Mouse (Mus musculus): ENCODE measurements at regions not wholly inside any gene's neighbourhood (a gene's known extent, or its start where the extent isn't known, plus 50 kb on each side); places are given as distances from the start of the nearest gene placed in this dataset.

DNA sequence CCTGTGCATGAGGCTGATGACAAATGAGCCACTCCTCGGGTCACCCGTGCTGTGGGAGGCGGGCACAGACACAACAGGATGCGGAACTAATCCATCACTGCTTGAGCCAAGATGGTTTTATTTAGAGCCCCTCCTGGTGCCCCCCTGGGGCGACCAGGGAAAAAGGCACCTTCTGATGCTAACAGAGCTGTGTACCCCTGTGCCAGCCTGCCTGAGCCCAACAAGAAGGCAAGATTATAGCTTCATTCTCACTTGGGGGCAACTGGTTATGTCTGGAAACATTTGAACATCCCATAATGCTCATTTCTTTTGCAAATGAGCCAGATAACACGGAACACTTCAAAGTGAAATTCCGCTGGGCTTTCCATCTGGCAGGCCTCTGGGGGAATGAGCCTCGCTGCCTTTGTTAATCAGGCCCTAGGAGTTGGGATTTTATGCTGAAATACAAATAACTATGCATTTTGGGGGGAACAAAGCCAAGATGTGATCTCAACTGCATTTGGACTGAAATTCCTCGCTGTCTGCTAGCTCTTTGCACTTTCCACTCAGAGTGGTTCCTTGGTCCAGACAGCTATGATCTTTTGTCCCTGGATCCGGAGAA, 62.5 kb upstream of the Aldh1b1 start:
- Histone ChIP-seq H3K9me3 (replicated peaks; ENCODE audit: insufficient read depth, low read length) (no peaks in the 10 kb centered on the region), H3K9ac (ENCODE audit: control insufficient read depth, low read depth, low read length, poor library complexity, severe bottlenecking) (no peak overlapping the region), H3K4me1 (ENCODE audit: control insufficient read depth in 1 of 2, insufficient read depth in 2 of 2, low read length in 2 of 2) (no peaks in the 10 kb centered on the region), H3K36me3 (ENCODE audit: control insufficient read depth in 1 of 2, insufficient read depth in 2 of 2, low read length in 2 of 2) (no peaks in the 10 kb centered on the region), H3K79me2 (ENCODE audit: control insufficient read depth, insufficient read depth, low read length, poor library complexity) (no peaks in the 10 kb centered on the region), H3K27me3 (ENCODE audit: control insufficient read depth in 1 of 2, insufficient read depth in 2 of 2, low read length in 2 of 2) (peaks cover 2 to 4% of the 10 kb centered on the region in 2 experiments; a peak in 3 of 4 replicates), H3K4me3 (ENCODE audit: control insufficient read depth in 1 of 2, insufficient read depth in 1 of 2, low read depth in 2 of 2, low read length in 2 of 2) (no peak overlapping the region), H3K27ac (ENCODE audit: control insufficient read depth, low read depth, low read length) (no peak overlapping the region)
- TF ChIP-seq BHLHE40 (IDR thresholded peaks at IDR 0.05; ENCODE audit: borderline replicate concordance, low read depth, low read length) (no peak), ETS1 (IDR thresholded peaks at IDR 0.05; ENCODE audit: low read depth, low read length) (no peak), SIN3A (IDR thresholded peaks at IDR 0.05; ENCODE audit: low read length) (no peak), POLR2A (IDR thresholded peaks at IDR 0.05; ENCODE audit: control insufficient read depth in 1 of 2, insufficient read depth in 1 of 2, low read depth in 1 of 2, low read length in 2 of 2, poor library complexity in 1 of 2) (no peak), RAD21 (IDR thresholded peaks at IDR 0.05; ENCODE audit: low read depth, low read length) (no peak), ZKSCAN1 (IDR thresholded peaks at IDR 0.05; ENCODE audit: low read depth, low read length) (no peak), POLR2AphosphoS2 (IDR thresholded peaks at IDR 0.05; ENCODE audit: low read length) (no peak), TBP (IDR thresholded peaks at IDR 0.05; ENCODE audit: low read depth, low read length) (no peak), NELFE (IDR thresholded peaks at IDR 0.05; ENCODE audit: low read depth, low read length) (no peak), NRF1 (IDR thresholded peaks at IDR 0.05; ENCODE audit: insufficient read depth, low read depth, low read length, poor library complexity, severe bottlenecking) (no peak), EP300 (IDR thresholded peaks at IDR 0.05; ENCODE audit: low read depth in 1 of 2, low read length in 2 of 2) (no peak), MEF2A (IDR thresholded peaks at IDR 0.05; ENCODE audit: extremely low read depth, insufficient replicate concordance, low read depth, low read length, poor library complexity, severe bottlenecking) (no peak), TAL1 (IDR thresholded peaks at IDR 0.05; ENCODE audit: low read length) (no peak), HCFC1 (IDR thresholded peaks at IDR 0.05; ENCODE audit: low read depth, low read length) (no peak), ELF1 (IDR thresholded peaks at IDR 0.05; ENCODE audit: low read depth, low read length) (no peak), SMC3 (IDR thresholded peaks at IDR 0.05; ENCODE audit: low read depth, low read length) (no peak), E2F4 (IDR thresholded peaks at IDR 0.05; ENCODE audit: borderline replicate concordance, low read depth, low read length) (no peak), MAFK (IDR thresholded peaks at IDR 0.05; ENCODE audit: borderline replicate concordance, low read depth, low read length) (no peak), ZMIZ1 (IDR thresholded peaks at IDR 0.05; ENCODE audit: low read depth, low read length) (no peak)
- DNase-seq (ENCODE audit: low read depth, low spot score) = no peak

DNA sequence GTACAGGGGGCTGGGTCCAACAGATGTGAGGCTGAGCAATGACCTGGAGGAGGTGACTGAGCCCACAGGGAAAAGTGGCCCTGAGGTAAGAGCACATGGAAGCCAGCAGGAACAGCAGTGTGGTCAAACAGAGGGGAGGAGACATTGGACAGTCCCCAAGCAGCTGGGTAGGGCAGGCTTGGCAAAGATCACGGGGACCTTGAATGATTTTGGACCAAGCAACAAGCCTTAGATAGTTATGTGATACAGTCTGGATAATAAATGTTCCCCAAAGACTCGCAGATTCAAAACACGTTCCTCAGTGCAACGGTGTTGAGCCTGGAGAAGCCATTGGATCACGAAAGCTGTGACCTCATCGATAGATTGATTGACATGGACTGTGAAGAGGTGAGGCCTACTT, 64.8 kb upstream of the Aldh1b1 start:
- no peak overlapping the region for H3K9ac ChIP-seq (ENCODE audit: control insufficient read depth, low read depth, low read length, poor library complexity, severe bottlenecking)
- TF ChIP-seq NELFE (IDR thresholded peaks at IDR 0.05; ENCODE audit: low read depth, low read length) (no peak), RAD21 (IDR thresholded peaks at IDR 0.05; ENCODE audit: low read depth, low read length) (no peak), HCFC1 (IDR thresholded peaks at IDR 0.05; ENCODE audit: low read depth, low read length) (no peak), POLR2AphosphoS5 (IDR thresholded peaks at IDR 0.05; ENCODE audit: borderline replicate concordance, low read depth, low read length) (no peak), ELF1 (IDR thresholded peaks at IDR 0.05; ENCODE audit: low read depth, low read length) (no peak), EP300 (IDR thresholded peaks at IDR 0.05; ENCODE audit: low read depth in 1 of 2, low read length in 2 of 2) (no peak), CTCF (IDR thresholded peaks at IDR 0.05 in 2 of 3, conservative IDR thresholded peaks at IDR 0.05 in 1 of 3; ENCODE audit: control insufficient read depth in 1 of 3, insufficient read depth in 1 of 3, low read depth in 2 of 3, low read length in 3 of 3, poor library complexity in 1 of 3, severe bottlenecking in 1 of 3) (no peak), RCOR1 (IDR thresholded peaks at IDR 0.05; ENCODE audit: low read depth, low read length) (no peak), NRF1 (IDR thresholded peaks at IDR 0.05; ENCODE audit: insufficient read depth, low read depth, low read length, poor library complexity, severe bottlenecking) (no peak), UBTF (IDR thresholded peaks at IDR 0.05; ENCODE audit: borderline replicate concordance, insufficient read depth, low read depth, low read length) (no peak), TBP (IDR thresholded peaks at IDR 0.05; ENCODE audit: low read depth, low read length) (no peak), POLR2AphosphoS2 (IDR thresholded peaks at IDR 0.05; ENCODE audit: low read length) (no peak), JUND (IDR thresholded peaks at IDR 0.05; ENCODE audit: low read depth, low read length) (no peak), MYB (IDR thresholded peaks at IDR 0.05; ENCODE audit: low read depth, low read length) (no peak)
- no peaks in the 10 kb centered on the region for H3K4me1 ChIP-seq (ENCODE audit: control insufficient read depth in 1 of 2, insufficient read depth in 2 of 2, low read length in 2 of 2)
- no peaks in the 10 kb centered on the region for H3K79me2 ChIP-seq (ENCODE audit: control insufficient read depth, insufficient read depth, low read length, poor library complexity)
- H3K4me3 ChIP-seq (ENCODE audit: control insufficient read depth in 1 of 2, insufficient read depth in 1 of 2, low read depth in 2 of 2, low read length in 2 of 2) = no peak overlapping the region
- H3K27ac ChIP-seq (ENCODE audit: control insufficient read depth, low read depth, low read length) = no peak overlapping the region
- H3K27me3 ChIP-seq (ENCODE audit: control insufficient read depth in 1 of 2, insufficient read depth in 2 of 2, low read length in 2 of 2) = peaks cover 1 to 2% of the 10 kb centered on the region in 2 experiments; a peak in 3 of 4 replicates
- no peak for DNase-seq (ENCODE audit: low read depth, low spot score)
- no peaks in the 10 kb centered on the region for H3K9me3 ChIP-seq (replicated peaks; ENCODE audit: insufficient read depth, low read length)
- no peaks in the 10 kb centered on the region for H3K36me3 ChIP-seq (ENCODE audit: control insufficient read depth in 1 of 2, insufficient read depth in 2 of 2, low read length in 2 of 2)
